Mouse (Mus musculus) neutrophil, adult 83 days (primary cell): ENCODE measurements around the gene Serinc1. TPM values are rescaled to one million over a fixed set of nuclear protein-coding genes. Genes with fewer than 3 reads are reported as not detected.

Source experiments
- total RNA-seq, 2 experiments: library from RNA; stranded (reverse); gene quantifications; one replicate each; pipeline ENCODE4 v1.2.4; 2023

Serinc1 gene
- 10 to 100 TPM; 67.1 to 83.0 TPM for total RNA-seq

GRCm38 (mm10) chr10:57532218-57533101, at the start of gene Serinc1:
Serinc1 (minus strand) TSS chr10:57532530.

GRCm38 (mm10) chr10:57485908-57486541, 46.3 kb downstream of the Serinc1 start, which contains the start of gene Hsf2:
Hsf2 (plus strand) TSS chr10:57486385.

Other genes with a start within 250 kb of the Serinc1 start
- gene Hsf2, start 46.1 kb downstream of the Serinc1 start, total RNA-seq = 10 to 100 TPM in 1 of 2 experiments, 1 to 10 TPM in 1; 7.0 to 10.8 TPM
- 1 to 10 TPM; 5.4 to 8.6 TPM for gene Pkib, start 99.5 kb upstream of the Serinc1 start, total RNA-seq